Mouse (Mus musculus) intestine, postnatal 0 days (tissue): ENCODE data around the gene Pnpla3. TPM values are rescaled to one million over a fixed set of nuclear protein-coding genes. Genes with fewer than 3 reads are reported as not detected.

Source experiments
- ATAC-seq: fragments of 200-750 bp; cut with Nextera tagmentation; 2 replicates; pipeline ENCODE4 v1.8.0; 2017; ENCODE audit warnings: mild to moderate bottlenecking, moderate TSS enrichment, moderate library complexity
- H3K27ac ChIP-seq: fragments of 300-500 bp; sonication (generic); 2 replicates; pipeline ENCODE4 v1.5.1; 2014; ENCODE audit warnings: mild to moderate bottlenecking, low read depth, low read length, moderate library complexity
- H3K27me3 ChIP-seq: fragments of 300-500 bp; sonication (generic); replicated peaks from 2 replicates; pipeline ENCODE4 v1.6.1; 2014; ENCODE audit warnings: low read length, mixed read lengths; ENCODE audit not compliant: control insufficient read depth, insufficient read depth
- H3K36me3 ChIP-seq: fragments of 300-500 bp; sonication (generic); 2 replicates; pipeline ENCODE4 v1.6.1; 2014; ENCODE audit warnings: mild to moderate bottlenecking, moderate library complexity; ENCODE audit not compliant: control insufficient read depth, insufficient read depth
- H3K4me1 ChIP-seq: fragments of 300-500 bp; sonication (generic); replicated peaks from 2 replicates; pipeline ENCODE4 v1.6.1; 2014; ENCODE audit warnings: antibody characterized with exemption, low read length, mixed read lengths; ENCODE audit not compliant: control insufficient read depth, insufficient read depth
- H3K4me2 ChIP-seq: fragments of 300-500 bp; sonication (generic); replicated peaks from 2 replicates; pipeline ENCODE4 v1.6.1; 2014; ENCODE audit warnings: low read depth, mild to moderate bottlenecking, moderate library complexity
- H3K4me3 ChIP-seq: fragments of 300-500 bp; sonication (generic); 2 replicates; pipeline ENCODE4 v1.5.1; 2014; ENCODE audit warnings: low read depth, low read length
- H3K9ac ChIP-seq: fragments of 300-500 bp; sonication (generic); 2 replicates; pipeline ENCODE4 v1.6.1; 2014; ENCODE audit warnings: mild to moderate bottlenecking, low read depth, low read length
- H3K9me3 ChIP-seq: fragments of 300-500 bp; sonication (generic); 2 replicates; pipeline ENCODE4 v1.6.1; 2016; ENCODE audit warnings: mixed run types; ENCODE audit not compliant: control insufficient read depth
- CTCF ChIP-seq: sonication (generic); IDR thresholded peaks from 2 replicates; pipeline ENCODE4 v1.5.1; 2016; ENCODE audit warnings: low read depth, mild to moderate bottlenecking, control low read depth, antibody characterized with exemption, moderate library complexity
- WGBS: fragments of 180-500 bp; shearing (Covaris S2); extraction: QIAGEN DNeasy Blood & Tissue Kit; methylation state at CpG from one replicate; pipeline ENCODE4 v1.1.7; 2014; 5-methylcytosine and 5-hydroxymethylcytosine counted together
- microRNA-seq: library from miRNA; unstranded; fragments of <30 nt; microRNA quantifications from one replicate; pipeline ENCODE4, GENCODE M21; 2016
- polyA plus RNA-seq: library from polyadenylated mRNA; unstranded; fragments of >200 nt; fragmentation: Nextera tagmentation; extraction: Ambion mirVana; gene quantifications from 2 replicates; pipeline ENCODE4 v1.2.1, GENCODE M21; 2015

Gene Pnpla3
- polyA plus RNA-seq, 1 experiment from 2014 or later, result 0.65 TPM

DNA sequence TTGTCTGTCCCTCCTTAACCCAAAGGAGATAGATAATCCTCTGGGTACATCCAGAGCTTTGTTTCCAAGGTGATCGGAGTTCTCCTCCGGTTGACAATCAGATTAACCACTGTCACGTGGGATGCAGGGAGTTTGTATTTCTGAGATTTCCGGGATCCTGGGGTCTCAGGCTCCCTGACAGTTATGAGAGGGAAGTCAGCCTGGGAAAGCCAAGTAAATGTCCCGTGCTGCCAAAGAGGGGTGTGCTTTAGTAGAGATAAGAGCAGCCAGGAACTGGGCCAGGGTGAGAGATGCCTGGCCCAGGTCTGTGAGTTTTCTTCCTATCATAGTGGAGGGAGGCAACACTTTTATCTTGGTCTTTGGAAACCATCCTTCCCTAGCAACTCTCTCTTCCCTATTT lies 63.0 kb downstream of the Pnpla3 start:
- Histone ChIP-seq H3K4me1 (no peaks in the 10 kb centered on the region), H3K9me3 (no peaks in the 10 kb centered on the region), H3K9ac (no peak overlapping the region), H3K27ac (no peak overlapping the region), H3K4me3 (no peak overlapping the region), H3K36me3 (no peaks in the 10 kb centered on the region), H3K27me3 (peaks cover 13% of the 10 kb centered on the region), H3K4me2 (peak overlapping the region; percentile 78; the same call in 1 of the 2 replicates)
- ATAC-seq, result no peak
- 15% methylated on average over 5 of the region's 5 CpGs for WGBS
- no peak for TF ChIP-seq CTCF

DNA sequence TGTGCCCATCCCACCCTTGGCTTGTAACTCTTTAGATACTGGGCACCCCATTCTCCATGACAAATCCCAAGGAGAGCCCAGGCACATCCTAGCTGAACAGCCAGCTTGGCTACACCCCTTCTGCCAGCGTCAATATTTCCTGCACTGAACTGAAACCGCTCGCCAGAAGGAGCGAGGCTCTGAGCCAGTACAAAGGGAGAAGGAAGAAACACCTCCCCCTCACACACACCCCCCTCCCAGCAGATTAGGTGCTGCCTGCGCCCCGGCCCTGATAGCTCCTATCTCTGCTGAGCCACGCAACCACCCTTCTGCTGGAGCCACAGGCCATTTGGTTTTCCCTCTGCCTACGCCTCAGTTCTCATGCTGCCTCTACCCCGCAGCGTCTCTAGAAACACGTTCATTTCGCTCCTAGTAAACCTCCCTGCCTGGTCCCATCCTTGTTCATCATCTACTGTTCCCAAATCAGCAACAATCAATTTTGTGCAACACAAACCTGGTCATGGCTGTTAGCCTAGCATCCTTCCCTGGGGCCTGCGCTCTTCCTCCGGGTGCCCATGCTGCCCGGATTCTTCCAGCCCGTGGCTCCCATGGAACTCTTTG lies 63.6 kb downstream of the Pnpla3 start:
- no peak for ATAC-seq

DNA sequence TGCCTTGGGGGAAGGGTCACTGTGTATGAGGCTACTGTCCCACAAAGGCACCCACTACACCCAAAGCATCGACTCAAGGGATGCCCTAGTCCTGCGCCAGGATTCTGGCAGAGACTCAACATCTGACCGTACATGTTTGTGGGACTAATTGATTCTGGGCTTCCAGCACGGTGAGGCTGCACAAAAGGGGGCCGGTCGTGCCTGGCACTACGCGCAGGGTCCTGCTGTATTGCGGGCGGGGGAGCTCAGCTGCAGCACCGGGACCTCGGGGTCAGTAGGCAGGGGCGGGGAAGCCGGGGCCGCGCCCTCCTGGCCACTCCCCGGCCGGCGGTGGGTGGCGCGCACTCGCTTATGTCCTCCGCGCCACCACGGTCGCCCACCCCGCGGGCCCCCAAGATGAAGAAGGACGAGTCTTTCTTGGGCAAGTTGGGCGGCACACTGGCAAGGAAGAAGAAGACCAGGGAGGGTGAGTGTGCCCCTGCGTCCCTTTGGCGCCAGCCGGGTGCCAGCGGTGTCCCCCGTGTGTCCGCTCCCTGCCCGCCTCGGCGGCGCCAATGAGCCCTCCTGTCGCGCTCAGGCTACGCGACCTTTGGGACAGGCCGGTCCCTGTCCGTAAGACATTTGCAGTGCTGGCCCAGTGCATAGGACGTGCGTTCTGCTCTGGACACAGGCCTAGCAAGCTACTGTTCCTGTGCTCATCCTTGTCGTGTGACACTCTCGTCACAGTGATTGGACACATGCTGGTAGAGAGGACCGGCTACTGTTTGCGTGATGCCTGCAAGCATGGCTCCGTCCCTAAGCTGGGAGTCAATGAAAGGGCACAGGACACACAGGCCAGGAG lies 64.3 kb downstream of the Pnpla3 start, which contains the start of gene Parvb:
Gene Parvb (plus strand): TSS at position 323 of the 841 bp plus-strand sequence.
- Histone ChIP-seq H3K9ac (peak within 1 kb of the TSS; percentile 32; the same call in 1 of the 2 replicates), H3K4me3 (peak within 1 kb of the TSS; percentile 49), H3K9me3 (no peaks in the 10 kb centered on the region), H3K4me1 (no peaks in the 10 kb centered on the region), H3K36me3 (no peaks in the 10 kb centered on the region), H3K27me3 (peaks cover 13% of the 10 kb centered on the region), H3K4me2 (peak within 1 kb of the TSS; percentile 78), H3K27ac (no peak within 1 kb of the TSS)
- TF ChIP-seq CTCF, result no peak
- ATAC-seq, result 0 out of 2 replicates have a peak, but pooled peaks have one; percentile 26
- WGBS, result 2% methylated on average over 52 of the region's 53 CpGs

More for the DNA sequence above, 63.6 kb downstream of the Pnpla3 start:
- H3K4me1 ChIP-seq, result no peaks in the 10 kb centered on the region
- H3K9ac ChIP-seq, result no peak overlapping the region
- peaks cover 13% of the 10 kb centered on the region for H3K27me3 ChIP-seq
- no peak overlapping the region for H3K27ac ChIP-seq
- peak overlapping the region; percentile 49 for H3K4me3 ChIP-seq
- H3K4me2 ChIP-seq, result peak overlapping the region; percentile 78
- H3K36me3 ChIP-seq, result no peaks in the 10 kb centered on the region
- TF ChIP-seq CTCF, result no peak
- WGBS, result 10% methylated on average over 16 of the region's 16 CpGs
- no peaks in the 10 kb centered on the region for H3K9me3 ChIP-seq

DNA sequence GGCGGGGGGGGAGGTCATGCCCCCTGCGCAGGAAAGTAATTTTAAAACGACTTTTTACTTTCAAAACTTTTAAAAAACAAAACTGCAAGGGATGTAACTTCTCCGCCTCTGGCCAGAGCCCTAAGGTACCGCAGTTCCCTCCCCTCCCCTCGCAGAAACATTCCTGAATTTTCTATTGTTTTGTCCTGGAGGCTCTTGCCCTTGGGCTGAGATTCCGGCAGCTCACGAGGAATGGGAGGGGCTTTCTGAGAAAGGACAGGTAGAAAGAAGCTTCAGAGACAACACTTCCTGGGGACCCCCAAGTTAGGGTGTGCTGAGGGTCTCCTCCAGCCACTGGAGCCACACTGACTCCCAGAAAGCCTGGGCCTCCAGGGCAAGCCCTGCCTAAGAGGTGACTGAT lies 65.0 kb downstream of the Pnpla3 start:
- Histone ChIP-seq H3K36me3 (no peaks in the 10 kb centered on the region), H3K4me1 (no peaks in the 10 kb centered on the region), H3K27ac (no peak overlapping the region), H3K27me3 (peaks cover 13% of the 10 kb centered on the region), H3K4me3 (peak overlapping the region; percentile 49), H3K4me2 (peak overlapping the region; percentile 78), H3K9ac (no peak overlapping the region), H3K9me3 (no peaks in the 10 kb centered on the region)
- no peak for TF ChIP-seq CTCF
- WGBS, result 41% methylated on average over 8 of the region's 8 CpGs
- ATAC-seq, result no peak

DNA sequence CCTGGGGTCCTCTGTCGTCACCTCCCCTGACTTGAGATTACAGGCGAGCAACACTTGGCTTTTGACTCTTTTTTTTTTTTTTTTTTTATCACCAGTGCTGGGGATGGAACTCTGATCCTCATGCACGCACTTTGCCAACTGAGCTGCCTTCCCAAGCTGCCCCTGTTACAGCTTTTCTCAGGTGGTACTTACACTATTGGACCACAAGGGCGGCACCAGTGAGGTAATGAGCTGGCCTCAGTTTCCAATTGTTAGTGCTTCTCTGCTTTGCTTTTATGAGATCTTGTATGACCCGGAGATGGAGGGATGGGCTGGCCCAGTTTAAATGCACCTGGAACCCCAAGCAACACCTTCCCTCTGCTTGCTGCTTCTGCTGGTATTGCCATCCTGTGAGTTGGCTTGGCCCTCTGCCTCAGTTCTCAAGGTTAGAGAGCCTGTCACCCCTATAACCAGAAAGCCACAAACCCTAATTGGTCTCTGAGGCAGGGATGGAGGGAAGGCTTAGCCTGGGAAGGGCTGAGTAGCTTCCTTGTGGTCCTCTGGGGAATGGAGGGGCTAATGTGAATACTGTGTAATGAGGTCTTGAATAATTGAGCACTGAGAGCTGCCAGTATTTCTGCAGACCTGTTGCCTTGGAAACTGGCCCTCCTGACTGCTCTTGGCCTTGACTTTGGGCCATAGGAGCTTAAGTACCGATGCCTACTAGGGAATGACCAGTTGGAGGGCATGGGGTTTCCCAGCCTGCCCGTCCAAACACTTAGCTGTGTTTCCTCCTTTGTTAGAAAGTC lies 67.4 kb downstream of the Pnpla3 start:
- Histone ChIP-seq H3K27ac (0 out of 2 replicates have a peak overlapping the region, but pooled peaks have one; percentile 50), H3K36me3 (no peaks in the 10 kb centered on the region), H3K4me3 (no peak overlapping the region), H3K27me3 (peaks cover 17% of the 10 kb centered on the region), H3K9ac (no peak overlapping the region), H3K4me1 (no peaks in the 10 kb centered on the region), H3K4me2 (no peak overlapping the region), H3K9me3 (no peaks in the 10 kb centered on the region)
- 86% methylated on average over 7 of the region's 7 CpGs for WGBS
- no peak for ATAC-seq
- TF ChIP-seq CTCF, result peak; percentile 37

DNA sequence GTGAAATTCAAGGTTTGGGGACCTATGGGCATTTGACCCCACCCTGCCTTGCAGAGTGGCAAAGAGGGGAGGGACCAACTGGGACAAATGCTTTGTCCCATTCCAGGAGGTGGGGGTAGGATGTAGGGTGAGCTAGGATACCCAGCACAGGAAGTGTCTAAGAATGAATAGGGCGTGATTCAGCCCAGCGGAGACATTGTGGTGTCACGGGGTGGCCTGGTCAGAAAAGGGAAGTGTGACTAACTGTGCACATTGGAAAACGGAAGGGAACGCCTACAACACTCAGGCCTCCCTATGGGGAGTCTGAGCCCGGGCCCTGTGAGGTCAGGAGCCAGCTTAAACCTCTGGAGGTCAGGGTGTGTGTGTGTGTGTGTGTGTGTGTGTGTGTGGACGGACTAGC lies 68.0 kb downstream of the Pnpla3 start:
- no peak for TF ChIP-seq CTCF
- no peak for ATAC-seq
- Histone ChIP-seq H3K9ac (no peak overlapping the region), H3K4me2 (no peak overlapping the region), H3K4me1 (no peaks in the 10 kb centered on the region), H3K36me3 (no peaks in the 10 kb centered on the region), H3K9me3 (no peaks in the 10 kb centered on the region), H3K27me3 (peaks cover 17% of the 10 kb centered on the region), H3K27ac (no peak overlapping the region), H3K4me3 (no peak overlapping the region)
- WGBS, result 69% methylated on average over 7 of the region's 7 CpGs

Small RNAs within 50 kb of the gene (microRNA-seq; reads per million reads assigned to microRNA genes)
- gene Mir6392, result not detected

Other genes with a start within 250 kb of the Pnpla3 start
- not detected in 2 replicates for gene Efcab6, start 102.5 kb upstream of the Pnpla3 start, polyA plus RNA-seq
- 3.8 and 4.5 TPM in 2 replicates for gene Sult4a1, start 62.1 kb upstream of the Pnpla3 start, polyA plus RNA-seq
- gene Pnpla5, start 44.7 kb upstream of the Pnpla3 start, polyA plus RNA-seq, result not detected in 2 replicates
- 104 and 110 TPM in 2 replicates for gene Samm50, start 24.4 kb downstream of the Pnpla3 start, polyA plus RNA-seq
- 2.6 and 2.8 TPM in 2 replicates for gene Parvb, start 64.2 kb downstream of the Pnpla3 start, polyA plus RNA-seq
- 1.1 and 1.2 TPM in 2 replicates for gene Parvg, start 156.2 kb downstream of the Pnpla3 start, polyA plus RNA-seq